Mouse (Mus musculus) small intestine, adult 10 weeks (tissue): Measurements from ENCODE around the gene Fem1a. TPM values are rescaled to one million over a fixed set of nuclear protein-coding genes. Genes with fewer than 3 reads are reported as not detected.

Experiments
- polyA plus RNA-seq: library from polyadenylated mRNA; stranded (reverse); fragments of 350-450 nt; fragmentation: Illumina TruSeq; extraction: RNeasy Lipid Tissue Mini Kit (QIAGEN cat#74804); gene quantifications from one replicate; pipeline ENCODE4 v1.2.3, GENCODE M21; 2014; ENCODE audit warnings: low replicate concordance

Gene Fem1a
- polyA plus RNA-seq = 2.2 TPM

DNA sequence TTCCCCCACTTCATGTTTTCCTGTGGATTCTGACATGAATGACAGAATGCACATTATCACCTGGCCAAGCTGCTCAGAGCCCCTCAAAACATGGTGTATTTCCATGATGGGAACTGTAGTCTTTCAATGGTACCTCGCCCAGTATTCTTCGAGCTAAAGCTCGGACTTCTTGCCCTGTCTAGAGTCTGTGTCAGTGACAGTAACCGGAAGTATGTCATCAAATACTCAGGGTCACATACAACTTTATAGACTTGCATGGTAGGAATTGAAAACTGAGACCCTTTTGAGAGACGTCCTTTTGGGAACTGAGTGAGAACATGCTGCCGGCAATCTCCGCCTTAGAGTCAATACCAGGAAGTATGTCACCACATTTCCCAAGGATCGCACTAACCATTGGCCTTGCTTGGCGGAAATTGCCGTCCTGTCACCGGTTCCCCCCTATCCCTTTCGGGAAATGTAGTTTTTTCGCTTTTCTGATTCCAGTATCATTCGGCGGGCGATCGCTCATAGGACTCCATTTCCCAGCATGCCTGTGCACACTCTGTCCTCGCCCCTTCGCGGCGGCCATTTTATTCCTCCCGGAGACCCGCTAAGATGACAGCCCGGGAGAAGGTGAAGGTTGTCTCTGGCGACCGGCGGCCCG, at the start of gene Fem1a:
Fem1a (plus strand) TSS at position 572 of the 643 bp plus-strand sequence.

DNA sequence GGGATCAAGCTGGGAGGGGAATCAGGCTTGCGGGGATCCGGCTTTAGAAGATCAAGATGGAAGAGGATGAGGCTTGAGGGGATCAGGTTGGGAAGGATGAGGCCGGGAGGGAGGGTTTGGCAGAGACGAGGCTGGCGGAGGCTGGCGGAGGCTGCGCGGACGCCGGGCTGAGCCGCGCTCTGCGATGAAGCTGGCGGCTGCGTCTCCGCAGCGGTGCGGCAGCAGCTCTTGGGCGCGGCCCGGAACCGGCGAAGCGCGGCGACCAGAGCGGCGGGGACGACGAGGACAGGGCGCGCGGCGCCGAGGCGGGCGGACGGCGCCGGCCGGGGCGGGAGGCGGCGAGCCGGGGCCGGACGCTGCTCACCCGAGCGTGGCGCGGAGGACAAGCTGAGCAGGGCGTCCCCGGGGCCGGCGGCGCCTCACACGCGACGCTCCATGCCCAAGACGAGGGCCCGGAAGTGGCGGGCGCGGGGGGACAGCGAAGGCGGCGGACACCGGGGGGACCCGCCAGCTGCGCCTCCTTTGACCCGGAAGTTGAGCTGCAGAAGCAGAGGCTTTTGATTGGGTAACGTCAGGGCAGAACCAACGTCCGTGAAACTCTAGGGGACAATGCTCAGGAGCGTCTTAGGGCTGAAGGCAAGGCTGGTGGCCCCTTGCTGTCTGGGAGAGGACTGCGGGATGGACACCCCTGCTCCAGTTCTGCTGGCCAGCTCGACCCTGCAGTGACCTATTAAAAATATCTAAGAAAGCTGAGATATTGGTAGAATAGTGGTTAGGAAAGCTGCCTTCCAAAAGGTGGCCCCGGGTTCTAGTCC, 38.0 kb upstream of the Fem1a start, which contains the start of gene Dpp9:
Dpp9 (minus strand) TSS at position 529 of the 815 bp plus-strand sequence.

DNA sequence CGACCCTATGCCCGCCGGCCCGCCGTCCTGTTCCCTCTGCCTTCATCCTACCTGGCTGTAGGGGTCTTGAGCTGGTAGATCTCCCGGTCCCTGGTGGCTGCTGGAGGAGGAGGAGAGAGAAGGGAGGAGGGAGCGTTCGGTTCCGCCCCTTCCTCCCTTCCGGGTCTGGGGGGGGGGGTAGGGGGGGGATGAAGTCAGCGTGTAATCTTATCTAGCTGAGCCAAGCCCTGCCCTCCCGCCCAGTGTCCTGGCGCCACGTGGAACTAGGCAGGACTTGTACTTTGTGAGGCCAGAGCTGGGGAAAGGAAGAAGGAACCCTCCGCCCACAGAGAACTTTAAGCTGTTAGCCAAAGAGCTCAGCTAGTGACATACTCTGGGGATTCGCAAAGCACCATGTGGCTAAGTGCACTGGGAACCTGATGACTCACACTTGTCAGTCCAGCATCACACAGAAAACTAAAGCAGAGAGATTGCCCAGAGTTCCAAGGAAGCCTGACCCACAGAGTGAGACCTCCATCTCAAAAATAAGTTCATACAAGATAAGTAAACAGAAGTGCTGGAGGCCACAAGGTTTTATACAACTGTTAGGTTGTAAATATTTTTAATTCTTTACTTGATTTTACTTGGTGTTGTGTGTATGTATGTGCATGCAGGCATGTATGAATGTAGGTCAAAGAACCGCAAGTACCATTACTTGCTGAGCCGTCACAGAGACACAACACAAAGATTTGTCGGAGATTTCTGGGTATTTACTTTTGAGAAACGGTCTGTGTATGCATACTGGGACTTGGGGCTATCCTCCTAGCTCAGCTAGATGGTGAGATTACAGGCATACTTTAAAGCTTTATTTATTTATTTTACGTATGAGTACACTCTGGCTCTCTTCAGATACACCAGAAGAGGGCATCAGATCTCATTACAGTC, 20.3 kb downstream of the Fem1a start, which contains the start of gene Ticam1:
Ticam1 (minus strand) TSS at position 144 of the 924 bp plus-strand sequence.

DNA sequence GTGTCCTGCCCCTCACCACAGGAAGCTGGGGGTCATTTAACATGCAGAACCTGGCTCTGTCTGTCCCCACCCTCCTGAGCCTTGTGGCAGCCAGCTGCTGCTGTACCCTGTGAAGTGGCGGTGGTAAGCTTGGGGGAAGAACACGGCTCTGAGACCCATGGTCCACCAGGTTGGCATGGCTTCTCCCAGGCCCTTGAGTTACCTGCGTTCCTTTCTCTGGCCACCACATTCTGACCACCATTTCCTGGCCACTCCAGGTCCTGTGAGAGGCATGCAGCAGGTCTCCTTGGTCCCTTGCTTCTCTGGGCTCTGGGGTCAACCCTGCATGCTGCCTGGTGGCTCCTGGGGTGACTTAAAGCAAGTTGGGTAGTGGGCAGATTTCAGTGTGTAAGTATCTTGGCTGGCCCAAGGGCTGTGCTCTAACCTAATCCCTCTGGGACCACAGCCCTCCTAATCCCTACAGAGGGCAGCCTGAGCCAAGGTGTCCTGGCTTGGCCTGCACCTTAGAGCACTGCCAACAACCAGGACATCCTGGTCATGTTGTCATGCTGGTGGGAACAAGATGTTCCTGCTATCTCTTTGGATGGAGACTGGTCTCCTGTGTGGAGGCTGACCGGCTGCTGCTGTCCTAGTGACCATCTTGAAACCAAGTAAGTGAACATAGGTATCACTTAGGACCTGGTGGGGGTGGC, 36.1 kb downstream of the Fem1a start, which contains the start of gene Plin3:
Plin3 (minus strand) TSS at position 343 of the 692 bp plus-strand sequence.

DNA sequence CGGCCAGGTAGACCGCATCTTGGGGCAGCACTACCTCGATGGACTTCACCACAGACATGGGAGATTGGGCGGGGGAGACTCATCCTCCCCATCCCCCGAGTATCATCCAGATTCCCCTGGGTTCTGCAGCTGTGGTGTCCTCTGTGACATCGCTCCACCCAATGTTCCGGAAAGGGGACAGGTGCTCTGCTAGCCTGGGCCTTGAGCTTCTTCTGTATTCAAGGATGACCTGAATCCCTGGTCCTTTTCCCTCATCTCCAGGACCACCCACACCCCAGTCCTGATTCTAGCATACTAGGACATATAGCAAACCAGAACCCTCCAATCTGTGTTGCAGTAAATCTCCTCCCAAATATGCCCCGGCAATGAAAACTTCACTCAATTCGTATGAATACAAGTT, 43.6 kb downstream of the Fem1a start, which contains the start of gene Arrdc5:
Arrdc5 (minus strand) TSS at position 101 of the 400 bp plus-strand sequence.

DNA sequence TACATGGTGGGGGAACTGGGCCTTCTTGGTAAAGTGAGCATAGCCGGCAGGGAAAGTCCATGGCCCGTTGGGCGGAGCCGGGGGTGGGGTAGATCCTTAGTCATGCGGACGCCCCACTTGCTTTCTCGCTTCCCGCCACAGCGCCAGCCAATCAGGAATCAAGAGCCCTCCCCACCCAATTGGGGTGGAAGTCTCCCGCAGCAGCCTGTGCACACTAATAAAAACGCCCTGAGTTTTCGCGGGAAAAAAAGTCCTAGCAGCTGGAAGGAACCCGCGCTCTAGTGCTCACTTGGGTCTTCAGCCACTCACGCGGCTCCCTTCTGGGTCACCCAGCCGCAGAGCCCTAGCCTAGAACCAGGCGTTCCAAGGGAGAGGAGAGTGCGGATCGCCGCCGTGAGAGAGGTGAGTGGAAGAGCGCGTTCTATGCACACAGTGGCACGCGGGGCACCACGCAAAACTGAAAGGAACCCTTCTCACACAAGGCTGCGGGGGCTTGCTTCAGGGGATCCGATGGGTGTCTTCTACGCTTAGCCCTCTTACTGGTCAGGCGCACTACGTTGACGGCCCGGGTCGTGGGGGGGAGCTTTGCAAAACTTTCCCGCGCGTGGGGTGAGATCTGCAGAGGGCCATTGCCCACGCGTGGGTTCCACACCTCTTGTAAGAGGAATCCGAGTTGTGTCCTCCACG, 46.7 kb downstream of the Fem1a start, which contains the start of gene Uhrf1:
Uhrf1 (plus strand) TSS at position 162 of the 687 bp plus-strand sequence.

Other genes with a start within 250 kb of the Fem1a start
- 0.52 TPM for gene Sh3gl1, start 220.2 kb upstream of the Fem1a start, polyA plus RNA-seq
- 0.26 TPM for gene Chaf1a, start 216.4 kb upstream of the Fem1a start, polyA plus RNA-seq
- 14.4 TPM for gene Ubxn6, start 181.8 kb upstream of the Fem1a start, polyA plus RNA-seq
- gene Hdgfl2, start 177.2 kb upstream of the Fem1a start, polyA plus RNA-seq = 2.2 TPM
- gene Plin4, start 147.0 kb upstream of the Fem1a start, polyA plus RNA-seq = 0.41 TPM
- gene Plin5, start 139.2 kb upstream of the Fem1a start, polyA plus RNA-seq = not detected
- gene Lrg1, start 134.8 kb upstream of the Fem1a start, polyA plus RNA-seq = not detected
- gene Sema6b, start 116.5 kb upstream of the Fem1a start, polyA plus RNA-seq = not detected
- 0.97 TPM for gene Tnfaip8l1, start 94.3 kb upstream of the Fem1a start, polyA plus RNA-seq
- gene Mydgf, start 72.9 kb upstream of the Fem1a start, polyA plus RNA-seq = 5.6 TPM
- gene Dpp9, start 37.9 kb upstream of the Fem1a start, polyA plus RNA-seq = 0.15 TPM
- 0.63 TPM for gene Ticam1, start 20.0 kb downstream of the Fem1a start, polyA plus RNA-seq
- 90.5 TPM for gene Plin3, start 36.1 kb downstream of the Fem1a start, polyA plus RNA-seq
- gene Arrdc5, start 43.5 kb downstream of the Fem1a start, polyA plus RNA-seq = not detected
- 12.6 TPM for gene Uhrf1, start 46.5 kb downstream of the Fem1a start, polyA plus RNA-seq
- gene Kdm4b, start 69.3 kb downstream of the Fem1a start, polyA plus RNA-seq = 0.52 TPM
- gene Ptprs, start 219.7 kb downstream of the Fem1a start, polyA plus RNA-seq = 0.37 TPM